Mouse (Mus musculus): ENCODE measurements around the gene Qrich2.
"Not testable (repeated sequence)": the region's sequence is repeated elsewhere in the genome, so short reads cannot be mapped to it uniquely, and the experiment has no call there.

The Qrich2 gene

GRCm38 (mm10) chr11:116430723-116431427 is 35.2 kb downstream of the Qrich2 start:
- DNase-seq (ENCODE audit: low read depth, low spot score): peak; percentile 57

DNA sequence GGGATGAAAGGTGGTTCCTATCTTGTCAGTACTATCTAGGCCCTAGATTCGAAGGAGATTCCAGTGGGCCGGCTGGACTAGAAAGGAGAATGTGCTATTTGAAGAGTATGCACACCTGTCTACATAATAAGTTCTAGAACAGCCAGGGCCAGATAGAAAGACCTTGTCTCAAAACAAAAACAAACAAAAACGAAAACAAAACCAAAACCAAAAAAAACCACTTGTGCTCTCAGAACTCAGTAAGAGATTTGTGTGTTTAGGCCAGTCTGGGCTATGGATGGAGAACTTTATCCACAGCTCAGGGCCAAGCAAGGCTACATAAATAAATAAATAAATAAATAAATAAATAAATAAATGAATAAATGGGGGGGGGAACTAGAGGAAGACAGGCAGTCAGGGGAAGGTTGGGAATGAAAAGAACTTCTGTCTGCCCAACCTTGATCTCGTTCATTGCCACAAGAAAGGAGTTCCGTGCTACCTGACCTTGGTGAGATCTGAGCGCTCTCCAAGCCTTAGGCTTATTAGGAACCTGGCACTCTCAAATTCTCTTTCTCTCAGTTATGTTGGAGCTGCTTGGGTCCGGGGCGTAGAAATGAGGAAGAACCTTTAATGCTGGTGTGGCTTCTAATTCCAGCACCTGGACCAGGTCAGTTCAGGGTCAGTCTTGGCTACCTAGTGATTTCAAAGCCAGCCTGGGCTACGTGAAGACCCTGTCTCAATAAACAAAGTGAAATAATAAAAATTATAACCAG is 36.0 kb downstream of the Qrich2 start:
- no peak for DNase-seq (ENCODE audit: low read depth, low spot score)

GRCm38 (mm10) chr11:116428872-116429859 is 36.9 kb downstream of the Qrich2 start:
- DNase-seq (ENCODE audit: low read depth, low spot score): no peak

DNA sequence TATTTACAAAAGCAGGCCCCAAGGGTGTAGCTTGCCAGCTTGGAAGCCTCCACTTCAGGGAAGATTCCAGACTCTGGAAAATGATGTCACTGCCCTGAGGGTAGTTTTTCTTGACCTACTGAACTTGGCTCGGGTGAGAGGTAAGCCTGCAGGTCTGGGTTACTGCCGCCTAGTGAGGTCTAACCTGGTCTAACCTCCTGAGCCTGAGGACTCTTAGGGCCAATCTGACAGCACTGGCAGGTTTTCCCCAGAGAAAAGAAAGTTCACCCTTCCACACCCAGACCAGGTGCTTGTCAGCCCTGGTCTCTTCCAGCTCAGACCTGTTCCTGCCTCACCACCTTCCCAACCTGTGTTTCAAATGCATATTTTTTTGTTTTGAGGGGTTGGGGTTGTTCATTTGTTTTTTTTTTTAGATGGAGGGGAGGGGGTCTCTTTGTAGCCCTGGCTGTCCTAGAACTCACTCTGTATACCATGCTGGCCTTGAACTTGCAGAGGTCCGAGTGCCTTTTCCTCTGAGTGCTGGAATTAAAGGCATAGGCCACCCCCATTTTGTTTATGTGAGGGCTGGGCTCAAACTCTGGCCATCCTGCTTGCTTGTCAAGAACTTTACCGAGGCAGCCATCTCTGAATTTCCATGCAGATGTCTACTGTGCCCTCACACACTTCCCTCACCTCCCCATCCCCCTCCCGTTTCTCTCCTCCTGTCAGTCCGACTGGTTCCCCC is 39.0 kb downstream of the Qrich2 start:
- DNase-seq (ENCODE audit: low read depth, low spot score): no peak

GRCm38 (mm10) chr11:116426328-116426727 is 39.7 kb downstream of the Qrich2 start:
- not testable (repeated sequence) for DNase-seq (ENCODE audit: low read depth, low spot score)

- no peak for DNase-seq (ENCODE audit: low read depth, low spot score)
Observed at GRCm38 (mm10) chr11:116424621-116425407, 41.2 kb downstream of the Qrich2 start.

- no peak for DNase-seq (ENCODE audit: low read depth, low spot score)
Observed at GRCm38 (mm10) chr11:116423782-116424620, 42.0 kb downstream of the Qrich2 start.

DNA sequence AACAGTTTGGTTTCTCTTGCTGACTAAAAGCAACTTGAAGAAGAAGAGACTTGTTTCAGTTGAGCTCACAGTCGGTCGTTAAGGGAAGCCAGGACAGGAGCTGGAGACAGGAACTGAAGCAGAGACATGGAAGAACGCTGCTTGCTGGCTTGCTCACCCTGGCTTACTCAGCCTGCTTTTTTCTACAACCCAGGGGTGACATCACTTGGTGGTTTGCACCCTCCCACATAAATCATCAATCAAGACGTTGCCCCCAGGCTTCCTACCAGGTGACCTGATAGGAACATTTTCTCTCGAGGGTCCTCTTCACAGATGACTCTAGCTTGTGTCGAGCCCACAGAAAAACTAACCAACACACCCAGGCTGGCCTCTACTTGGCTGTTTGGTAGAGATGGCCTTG is 42.8 kb downstream of the Qrich2 start:
- DNase-seq (ENCODE audit: low read depth, low spot score): no peak

DNA sequence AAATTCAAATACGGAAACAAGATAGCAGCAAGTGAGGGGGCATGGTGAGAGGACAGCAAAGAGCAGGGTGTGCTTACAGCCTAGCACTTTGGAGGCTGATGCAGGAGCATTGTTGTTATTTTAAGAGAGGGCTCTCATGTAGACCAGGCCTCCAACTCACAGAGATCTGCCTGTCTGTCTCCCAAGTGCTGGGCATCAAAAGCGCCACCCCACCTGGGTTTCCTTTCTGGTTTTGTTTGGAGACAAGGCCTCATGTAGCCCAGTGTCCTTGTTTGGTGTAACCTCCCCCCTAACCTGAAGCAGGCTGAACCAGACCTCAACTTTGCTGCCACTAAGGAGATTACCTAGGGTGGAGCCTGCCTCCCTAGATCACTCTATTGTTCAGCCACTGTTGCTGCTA is 43.5 kb downstream of the Qrich2 start:
- DNase-seq (ENCODE audit: low read depth, low spot score): no peak

DNA sequence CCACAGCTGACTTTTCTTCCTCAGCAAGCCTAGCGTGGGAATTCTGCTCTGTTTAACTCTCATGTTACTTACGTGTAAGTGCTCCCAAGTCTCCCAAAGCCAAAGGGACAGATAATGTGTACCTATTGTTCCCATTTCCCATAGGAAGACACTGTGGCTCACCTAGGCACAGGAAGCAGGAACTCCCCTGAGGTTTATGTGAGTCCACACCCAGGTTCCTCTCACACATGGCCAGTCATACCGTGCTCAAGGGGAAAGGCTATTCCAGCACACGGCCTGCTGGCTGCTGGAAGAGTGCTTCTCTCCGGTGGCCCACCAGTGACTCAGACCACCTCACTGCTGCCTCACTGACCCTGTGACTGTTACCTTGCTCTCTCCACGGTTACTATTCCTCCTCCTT is 44.9 kb downstream of the Qrich2 start:
- DNase-seq (ENCODE audit: low read depth, low spot score): no peak

DNA sequence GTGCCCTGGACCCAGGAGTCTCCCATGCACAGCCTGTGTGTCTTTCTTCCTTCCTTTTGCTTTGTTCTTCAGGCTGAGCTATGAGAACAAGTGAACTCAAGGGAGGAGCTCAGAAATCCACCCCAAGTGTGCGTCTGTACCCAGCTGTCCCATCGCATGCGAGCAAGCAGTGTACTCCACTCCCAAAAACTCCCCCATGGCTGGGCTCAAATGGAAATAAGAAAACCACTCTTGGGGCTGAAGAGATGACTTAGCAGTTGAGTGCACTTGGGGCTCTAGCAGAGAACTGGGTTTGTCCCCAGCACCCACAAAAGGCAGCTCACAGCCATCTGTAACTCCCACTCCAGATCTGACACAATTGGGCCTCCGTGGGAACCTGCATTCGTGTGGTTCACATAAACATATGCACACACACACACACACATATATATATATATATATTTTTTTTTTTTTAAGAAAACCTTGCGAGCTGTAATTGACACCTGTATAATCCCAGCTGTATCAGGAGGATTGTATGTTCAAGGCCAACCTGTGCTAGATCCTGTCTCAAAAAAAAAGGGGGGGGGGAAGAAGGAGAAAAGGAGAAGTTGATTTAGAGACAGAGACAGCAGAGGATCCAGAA is 47.1 kb downstream of the Qrich2 start:
- peak; percentile 37 for DNase-seq (ENCODE audit: low read depth, low spot score)

DNA sequence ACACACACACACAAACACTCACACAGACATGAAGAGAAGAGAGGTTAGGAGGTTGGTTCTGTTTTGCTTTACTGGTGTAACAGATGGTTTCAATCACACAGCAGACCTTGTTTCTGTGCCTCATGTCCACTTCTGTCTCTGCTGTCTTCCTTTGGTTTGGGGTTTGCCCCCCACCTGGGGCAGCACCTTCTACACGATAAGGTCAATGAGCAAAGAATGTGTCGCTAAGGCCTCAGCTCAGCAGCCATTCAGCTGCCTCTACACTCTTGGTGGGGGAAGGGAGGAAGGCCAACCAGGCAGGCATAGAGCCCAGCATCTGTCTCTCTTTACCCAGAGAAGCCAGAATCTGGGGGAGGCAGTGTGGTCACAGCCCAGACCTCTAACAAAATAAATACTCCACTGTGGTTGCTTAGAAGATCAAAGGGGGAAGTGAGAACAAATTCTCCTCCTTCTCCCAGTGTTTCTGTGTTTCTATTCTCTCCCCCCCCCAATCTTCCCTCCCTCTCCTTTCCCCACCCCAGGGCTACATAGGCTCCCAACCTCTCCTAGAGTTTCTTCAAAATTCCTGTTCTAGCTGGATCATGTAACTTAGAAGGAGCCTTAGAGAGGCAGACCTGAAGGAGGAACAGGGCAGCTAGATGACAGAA is 47.7 kb downstream of the Qrich2 start:
- no peak for DNase-seq (ENCODE audit: low read depth, low spot score)

- no peak for DNase-seq (ENCODE audit: low read depth, low spot score)
Observed at GRCm38 (mm10) chr11:116417054-116417453, 49.0 kb downstream of the Qrich2 start.

DNA sequence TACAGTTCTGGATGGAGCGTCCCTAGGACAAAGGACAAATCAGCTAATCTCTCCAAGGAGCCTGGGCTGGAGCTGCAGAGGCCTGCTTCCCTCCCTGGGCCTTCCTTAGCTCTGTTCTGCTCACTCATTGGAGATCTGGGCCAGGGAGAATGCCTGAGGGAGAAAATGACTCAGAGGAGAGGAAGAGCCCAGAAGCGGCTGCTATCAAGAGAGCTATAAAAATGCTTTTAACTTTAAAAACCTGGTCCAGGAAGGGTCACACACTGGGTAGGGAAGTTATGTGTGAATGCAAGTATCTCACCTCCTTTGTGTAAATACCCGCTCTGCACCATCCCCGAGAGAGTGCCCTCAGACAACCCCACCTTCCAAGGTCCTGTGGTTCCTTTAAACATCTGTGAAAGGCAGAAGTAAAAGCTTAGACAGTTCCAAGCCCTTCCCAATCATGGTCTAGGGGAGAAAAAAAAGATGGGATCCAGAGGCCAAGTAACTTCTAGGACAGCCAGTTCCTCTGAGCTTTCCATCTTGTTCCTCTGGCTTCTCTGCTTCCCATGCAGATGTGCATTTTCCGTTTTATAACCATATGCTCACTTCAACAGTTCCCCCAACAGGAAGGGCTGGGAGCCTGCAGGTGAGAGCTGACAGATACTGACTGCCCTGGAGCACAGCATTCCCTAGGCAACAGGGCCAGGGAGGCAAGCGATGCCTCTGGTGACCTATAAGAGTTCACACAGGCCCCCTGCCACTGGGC is 49.7 kb downstream of the Qrich2 start:
- peak; percentile 59 for DNase-seq (ENCODE audit: low read depth, low spot score)

DNA sequence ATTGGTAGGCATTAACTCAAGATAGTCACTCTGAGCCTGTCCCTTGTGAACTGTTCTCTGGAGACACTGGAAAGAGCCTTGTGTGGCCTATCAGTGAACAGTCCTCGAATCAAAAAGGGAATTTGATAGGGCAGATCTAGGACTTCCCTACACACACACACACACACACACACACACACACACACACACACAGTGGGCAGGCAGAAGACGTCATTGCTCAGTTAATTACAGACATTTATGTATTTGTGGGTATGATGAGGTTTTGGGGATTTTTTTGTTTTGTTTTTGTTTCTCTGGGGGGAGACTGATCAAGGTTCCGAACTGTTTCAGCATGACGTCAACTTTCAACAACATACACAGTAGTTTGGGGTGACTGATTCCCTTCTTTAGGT is 52.4 kb downstream of the Qrich2 start:
- peak; percentile 51 for DNase-seq (ENCODE audit: low read depth, low spot score)

DNA sequence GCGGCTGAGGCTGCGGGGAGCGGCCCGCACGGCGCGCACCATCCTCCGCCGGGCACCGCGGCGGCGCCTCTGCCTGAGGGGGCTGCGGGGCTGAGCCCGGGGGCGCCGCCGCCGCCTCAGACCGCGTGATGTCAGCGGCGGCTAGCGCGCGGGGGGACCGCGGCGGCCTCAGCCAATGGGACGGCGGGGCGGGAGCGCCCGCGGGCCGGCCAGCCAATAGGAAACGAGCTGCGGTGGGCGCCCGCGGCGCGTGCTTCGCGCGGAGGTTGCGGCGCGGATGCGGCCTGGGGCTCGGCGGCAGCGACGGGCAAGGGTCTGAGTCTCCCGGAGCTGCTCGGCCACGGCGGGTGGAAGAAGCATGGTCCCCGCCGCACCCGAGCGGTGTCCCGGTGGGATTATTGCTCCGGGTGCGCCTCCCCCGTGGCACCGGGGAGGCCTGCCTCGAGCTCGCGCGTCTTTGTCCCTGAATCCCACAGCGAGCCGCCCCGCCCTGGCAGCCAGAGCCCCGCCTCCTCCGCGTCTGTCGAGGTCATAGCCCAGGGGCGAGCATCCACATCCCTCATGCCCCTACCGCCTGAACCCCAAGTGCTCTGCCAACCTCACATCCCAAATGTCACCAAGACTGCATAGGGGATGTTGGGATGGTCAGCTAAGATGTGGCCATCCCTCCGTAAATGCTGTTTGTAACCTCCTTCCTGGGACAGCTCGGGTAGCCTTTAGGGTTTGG is 53.0 kb downstream of the Qrich2 start, which contains the start of gene Rnf157:
TSS of gene Rnf157 (minus strand) at position 129 of the 727 bp plus-strand sequence.
- peak; percentile 92 for DNase-seq (ENCODE audit: low read depth, low spot score)
